Mouse (Mus musculus): ENCODE measurements at regions not wholly inside any gene's neighbourhood (a gene's known extent, or its start where the extent isn't known, plus 50 kb on each side); places are given as distances from the start of the nearest gene placed in this dataset.

DNA sequence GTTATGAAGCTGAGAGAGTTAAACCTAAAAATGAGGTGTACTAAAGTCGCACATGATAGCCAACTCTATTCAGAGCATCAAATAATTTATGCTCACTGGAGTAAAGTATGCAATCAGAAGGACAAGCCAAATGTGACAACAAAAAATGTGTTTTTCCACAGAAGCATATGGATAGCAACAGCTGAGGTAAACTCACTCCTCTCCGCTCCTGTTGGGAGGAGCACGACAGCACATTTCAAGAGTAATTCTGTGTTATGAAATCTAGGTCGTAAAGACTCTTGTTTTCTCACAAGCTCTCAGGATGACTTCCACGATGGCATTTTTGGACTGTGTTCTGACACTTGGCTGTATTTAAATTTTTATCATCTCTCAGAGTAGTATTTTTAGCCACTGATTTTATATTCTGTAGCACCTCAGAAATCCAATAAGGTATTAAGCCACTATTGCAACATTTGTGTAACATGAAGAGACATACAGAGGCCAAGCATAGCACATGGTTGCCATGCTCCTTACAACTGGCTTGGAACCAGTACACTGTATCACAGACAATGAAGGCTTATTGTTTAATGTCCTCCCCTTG is 70.3 kb upstream of the Mbnl1 start:
- TF ChIP-seq POLR2A (IDR thresholded peaks at IDR 0.05; ENCODE audit: borderline replicate concordance, insufficient read depth, low read length) = no peak
- no peak for TF ChIP-seq CTCF (IDR thresholded peaks at IDR 0.05; ENCODE audit: borderline replicate concordance, insufficient read depth, low read depth, low read length)
